Mouse (Mus musculus): ENCODE results near the gene Lsamp.

Gene Lsamp

DNA sequence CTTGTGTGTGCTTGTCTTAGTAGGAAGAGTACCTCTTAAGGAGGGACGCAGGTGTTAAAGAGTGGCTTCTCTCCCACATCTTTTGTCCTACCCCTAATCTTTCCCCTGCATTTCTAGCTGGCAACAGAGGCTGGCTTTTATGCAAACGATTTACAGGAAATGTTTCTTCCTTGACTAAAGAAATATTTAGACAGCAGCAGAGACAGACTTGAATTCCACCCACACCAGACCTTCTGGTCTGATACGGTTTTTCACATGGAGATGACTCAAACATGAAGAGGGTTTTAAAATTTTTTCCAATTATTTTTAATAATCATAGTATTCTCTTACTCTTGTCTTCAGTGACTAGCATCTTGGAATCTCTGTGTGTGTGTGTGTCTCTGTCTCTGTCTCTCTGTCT, 1333.8 kb downstream of the Lsamp start:
- DNase-seq = no peak

DNA sequence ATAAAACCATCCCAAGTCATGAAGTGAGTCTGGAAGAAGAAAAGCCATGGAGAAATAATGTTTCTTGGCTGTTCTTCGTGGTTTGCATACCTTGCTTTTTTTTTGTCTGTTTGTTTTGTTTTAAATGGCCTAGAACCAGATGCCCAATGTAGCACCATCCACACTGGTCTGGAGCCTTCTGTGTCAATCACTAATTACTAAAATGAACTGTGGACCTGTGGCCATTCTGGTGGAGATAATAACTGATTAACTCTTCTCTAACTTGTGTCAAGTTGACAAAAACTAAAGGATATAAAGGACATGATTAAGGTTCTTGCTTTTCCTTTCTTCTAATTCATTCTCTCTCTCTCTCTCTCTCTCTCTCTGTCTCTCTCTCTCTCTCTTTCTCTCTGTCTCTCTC, 1359.3 kb downstream of the Lsamp start:
- DNase-seq = peak; percentile 14

GRCm38 (mm10) chr16:41365138-41365537, 1381.0 kb downstream of the Lsamp start:
- no peak for DNase-seq

DNA sequence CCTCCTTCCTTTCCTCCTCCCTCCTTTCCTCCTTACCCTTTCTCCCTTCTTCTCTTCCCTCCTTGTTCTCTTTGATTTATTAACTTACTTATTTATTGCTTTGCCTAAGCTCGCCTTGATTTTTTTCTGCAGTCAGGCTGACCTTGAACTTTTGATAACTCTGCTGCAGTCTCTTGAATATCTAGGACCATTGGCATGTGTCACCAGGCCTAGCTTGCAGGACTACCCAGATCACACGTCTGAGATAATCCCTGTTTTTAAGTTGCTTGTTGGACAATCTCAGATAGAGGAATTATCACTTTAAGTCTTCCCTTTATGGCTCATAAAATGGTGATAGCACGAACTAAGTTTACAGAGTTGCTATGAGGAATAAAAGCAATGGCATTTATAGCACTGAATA, 1399.5 kb downstream of the Lsamp start:
- DNase-seq = no peak

- no peak for DNase-seq
Observed at GRCm38 (mm10) chr16:41384288-41384687, 1400.1 kb downstream of the Lsamp start.

- no peak for DNase-seq
Observed at GRCm38 (mm10) chr16:41408850-41409249, 1424.7 kb downstream of the Lsamp start.

DNA sequence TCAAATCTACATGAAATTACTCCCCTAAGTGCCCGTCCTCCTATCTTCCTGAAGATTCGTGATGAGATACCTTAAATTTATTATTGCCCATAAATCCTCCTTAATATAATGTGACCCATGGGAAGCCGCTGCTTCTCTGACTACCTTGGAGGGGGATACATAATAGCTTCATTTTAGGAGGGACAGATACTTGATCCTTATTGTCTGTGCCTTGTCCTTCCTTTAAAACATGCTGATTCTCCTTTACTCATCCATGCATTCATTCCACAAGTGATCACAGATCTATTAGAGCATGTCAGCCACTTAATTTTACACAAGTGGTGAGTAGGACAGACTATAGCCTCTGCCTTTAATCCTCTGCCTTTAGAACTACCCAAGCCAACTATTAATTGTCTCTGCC, 1426.5 kb downstream of the Lsamp start:
- DNase-seq = no peak

DNA sequence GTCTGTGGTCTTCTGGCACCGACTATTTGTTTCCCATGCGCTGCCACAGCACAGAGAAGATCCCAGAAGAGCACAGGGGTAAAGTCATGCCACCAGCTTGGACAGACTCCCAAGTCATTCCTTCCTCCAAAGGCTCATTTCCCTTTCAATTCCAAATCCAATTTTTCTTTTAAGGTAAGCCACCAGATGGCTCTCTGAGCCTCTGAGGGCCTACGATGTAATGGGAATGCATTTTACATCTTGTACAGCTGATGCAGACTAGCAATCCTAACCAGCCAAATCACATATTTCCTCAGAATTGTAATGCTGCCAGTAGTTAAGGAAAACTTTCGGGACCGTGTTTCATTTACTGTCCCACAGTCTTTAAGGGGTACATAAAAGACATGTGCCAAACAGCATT, 1433.2 kb downstream of the Lsamp start:
- no peak for DNase-seq

DNA sequence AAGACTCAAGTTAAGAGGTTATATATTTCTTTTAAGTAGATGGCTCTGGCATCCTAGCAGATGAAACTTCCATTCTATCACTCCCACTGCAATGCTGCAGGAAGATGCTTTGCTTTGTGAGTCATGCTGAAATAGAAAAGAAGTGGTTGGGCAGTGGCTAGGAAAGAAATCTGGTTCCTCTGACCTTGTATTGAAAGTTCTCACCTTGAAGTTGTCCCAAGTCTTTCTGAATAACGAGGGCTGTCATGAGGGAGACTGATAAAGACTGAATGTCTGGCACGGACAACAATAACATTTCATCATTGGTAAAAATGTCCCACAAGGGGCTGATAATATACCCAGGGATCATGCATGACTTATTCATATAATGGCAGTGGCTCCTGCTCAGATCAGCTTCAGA, 1483.2 kb downstream of the Lsamp start:
- no peak for DNase-seq

GRCm38 (mm10) chr16:41478694-41479093, 1494.5 kb downstream of the Lsamp start:
- no peak for DNase-seq

DNA sequence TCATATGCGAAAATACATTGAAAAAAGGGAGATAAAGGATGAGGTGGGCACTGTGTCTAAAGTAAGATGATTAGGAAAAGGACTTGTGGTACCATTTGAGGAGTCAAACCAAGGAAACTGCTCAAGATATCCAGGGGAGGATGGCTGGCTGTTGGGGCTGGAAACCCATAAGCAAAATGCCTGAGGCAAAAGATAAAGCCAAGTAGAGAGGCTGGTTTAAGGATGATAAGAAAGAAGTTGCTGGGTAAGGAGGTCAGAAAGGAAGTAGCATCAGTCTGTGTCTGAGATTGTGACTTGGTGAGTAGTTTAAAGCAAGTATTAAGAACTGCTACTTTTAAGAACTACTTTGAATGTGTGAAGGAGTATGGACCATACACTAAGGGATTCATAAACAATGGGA, 1497.7 kb downstream of the Lsamp start:
- no peak for DNase-seq

DNA sequence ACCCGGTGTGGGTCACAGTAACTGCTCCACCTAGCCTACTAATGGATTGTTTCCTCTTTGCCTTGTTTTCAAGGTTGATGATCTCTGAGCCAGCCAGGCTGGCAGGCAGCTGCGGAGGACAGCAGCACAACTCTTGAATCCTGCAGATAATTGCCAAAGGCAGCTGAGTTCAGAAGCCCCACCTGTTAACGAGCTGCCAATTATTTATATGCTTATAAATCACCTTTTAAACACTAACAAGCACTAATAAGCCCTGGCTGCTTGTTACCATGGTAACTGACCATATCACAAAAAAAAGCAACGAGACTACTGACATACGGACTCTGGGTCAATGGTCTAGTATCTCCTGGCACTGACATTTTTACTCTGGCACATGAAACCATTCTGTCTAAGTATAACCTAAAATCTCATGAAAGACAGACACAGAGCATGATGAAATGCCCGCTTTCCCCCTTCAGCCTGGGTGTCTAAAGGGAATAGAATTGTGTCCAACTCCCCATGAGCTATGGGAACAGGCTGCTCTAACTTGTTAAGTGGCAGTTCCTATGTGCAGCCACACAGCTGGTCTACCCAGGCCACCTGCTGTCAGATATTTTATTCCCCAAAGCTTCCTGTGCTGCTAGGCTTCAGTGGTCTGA, 1526.9 kb downstream of the Lsamp start:
- no peak for DNase-seq

GRCm38 (mm10) chr16:41521566-41521965, 1537.4 kb downstream of the Lsamp start:
- DNase-seq = no peak

DNA sequence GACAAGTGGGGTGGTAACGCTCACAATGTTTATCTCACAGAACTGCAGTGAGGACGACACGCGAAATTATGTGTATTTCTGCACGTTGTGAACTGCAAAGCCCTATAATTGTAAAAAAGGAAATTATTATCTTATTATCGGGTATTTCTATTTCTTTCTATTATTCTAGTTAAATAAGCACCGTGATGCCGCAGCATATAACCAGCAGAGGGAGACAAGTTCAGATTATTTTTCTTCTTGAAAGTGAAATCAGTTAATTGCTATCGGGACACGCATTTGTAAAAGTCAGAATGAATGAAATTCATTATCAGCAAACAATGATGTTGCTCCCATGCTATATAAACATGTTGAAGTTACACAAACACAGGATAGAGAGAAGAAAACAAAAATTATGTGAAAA, 1540.1 kb downstream of the Lsamp start:
- no peak for DNase-seq

GRCm38 (mm10) chr16:41532661-41533551, 1548.7 kb downstream of the Lsamp start:
- DNase-seq = no peak

- no peak for DNase-seq
Observed at GRCm38 (mm10) chr16:41533686-41534085, 1549.5 kb downstream of the Lsamp start.

DNA sequence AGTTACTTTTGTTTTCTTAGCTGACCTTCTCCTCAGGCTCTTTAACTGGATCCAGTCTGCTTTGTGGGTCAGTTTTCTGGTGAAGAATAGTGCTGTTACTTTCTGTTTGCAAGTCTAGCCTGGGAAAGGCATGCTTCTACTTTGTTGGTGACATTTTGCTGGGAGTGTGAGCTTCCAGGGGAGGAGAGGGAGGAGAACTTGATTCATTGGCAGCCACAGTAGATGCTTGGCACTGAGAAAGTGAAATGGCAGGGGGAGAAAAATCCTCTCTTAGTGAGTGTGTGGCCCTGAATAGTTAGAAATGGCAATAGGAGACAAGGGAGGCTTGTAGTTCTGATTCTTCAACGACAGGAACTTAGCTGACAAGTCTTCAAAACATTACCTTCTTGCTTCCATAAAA, 1551.6 kb downstream of the Lsamp start:
- DNase-seq = no peak

- DNase-seq = no peak
Observed at GRCm38 (mm10) chr16:41542641-41543040, 1558.5 kb downstream of the Lsamp start.

DNA sequence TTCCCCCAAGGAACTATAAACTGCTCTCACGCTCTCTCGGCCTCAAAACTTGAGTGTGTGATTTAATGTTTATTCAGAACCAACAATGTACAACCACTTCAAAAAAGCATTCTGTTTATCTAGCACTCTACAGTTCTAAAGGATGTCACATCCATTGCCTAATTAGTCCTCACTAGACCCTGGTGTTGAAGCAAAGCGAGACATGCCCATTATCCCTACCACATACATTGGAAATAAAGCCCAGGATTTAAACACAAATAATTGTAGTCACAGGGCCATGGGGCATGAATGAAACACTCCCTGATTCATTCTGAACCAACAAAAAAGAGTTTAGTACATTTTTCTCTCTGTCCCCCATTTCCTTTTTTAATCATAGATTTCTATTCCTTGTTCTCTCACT, 1567.0 kb downstream of the Lsamp start:
- DNase-seq = no peak

DNA sequence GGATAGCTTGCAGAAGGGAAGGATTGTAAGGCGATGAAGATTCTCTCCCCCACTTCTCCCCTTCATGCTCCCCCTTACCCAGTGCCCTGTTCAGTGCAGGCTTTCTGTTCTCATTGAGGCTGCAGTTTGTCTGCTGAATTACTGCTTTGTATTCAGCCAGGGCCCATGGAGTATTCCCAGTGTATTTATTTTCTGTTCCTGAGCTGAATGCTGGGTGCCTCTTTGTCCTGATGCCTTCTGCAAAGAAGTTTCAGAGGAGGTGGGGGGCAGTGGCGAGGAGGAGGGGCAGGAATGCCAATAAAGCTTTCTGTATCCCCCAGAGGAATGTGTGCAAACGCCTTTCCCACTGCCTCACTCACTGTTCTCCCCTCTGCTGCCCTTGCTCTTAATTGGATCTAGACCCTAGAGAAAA, 1567.7 kb downstream of the Lsamp start:
- DNase-seq = no peak

GRCm38 (mm10) chr16:41557104-41557503, 1572.9 kb downstream of the Lsamp start:
- DNase-seq = no peak

GRCm38 (mm10) chr16:41565233-41565632, 1581.1 kb downstream of the Lsamp start:
- DNase-seq = no peak

DNA sequence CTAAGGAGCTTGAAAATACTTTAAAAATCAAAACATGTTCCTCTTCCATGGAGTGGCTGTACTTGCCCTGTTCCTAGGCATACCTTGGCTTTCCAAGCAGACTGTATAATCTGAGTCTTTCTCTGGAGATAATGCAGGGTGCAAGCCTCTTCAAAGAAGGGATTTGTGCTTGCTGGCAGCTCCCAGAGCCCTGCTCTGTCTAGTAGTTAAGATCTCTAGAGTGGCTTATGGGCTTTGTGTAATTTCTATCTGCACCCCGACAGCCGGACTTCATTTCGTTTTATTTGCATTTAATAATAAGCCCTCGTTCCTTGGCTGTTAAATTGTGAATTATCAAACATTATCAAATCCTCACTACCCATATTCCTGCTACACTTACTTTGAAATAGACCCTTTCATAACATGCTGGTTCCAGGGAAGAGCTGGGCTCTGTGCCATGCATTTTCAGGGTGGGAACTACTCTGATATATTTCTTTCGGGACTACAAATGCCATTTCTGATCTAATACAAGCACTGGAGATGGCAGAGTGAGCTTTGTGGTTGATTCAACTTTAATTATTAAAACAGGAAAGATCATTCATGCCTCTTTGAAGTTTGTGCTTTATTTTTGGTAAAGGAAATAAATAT, 1604.6 kb downstream of the Lsamp start:
- no peak for DNase-seq

GRCm38 (mm10) chr16:41612229-41612628, 1628.1 kb downstream of the Lsamp start:
- no peak for DNase-seq

All from kidney, adult 11 months (tissue).